Mouse (Mus musculus) heart, embryonic 10.5 days (tissue): Measurements from ENCODE around the gene Tceal6. TPM values are rescaled to one million over a fixed set of nuclear protein-coding genes. Genes with fewer than 3 reads are reported as not detected.
"Not testable (repeated sequence)": the region's sequence is repeated elsewhere in the genome, so short reads cannot be mapped to it uniquely, and the experiment has no call there.

ENCODE experiments used
- DNase-seq: peaks from one replicate; pipeline ENCODE4 v3.0.0-alpha.2; 2017; ENCODE audit warnings: low spot score
- H3K27ac ChIP-seq: fragments of 300-500 bp; sonication (generic); 2 replicates; pipeline ENCODE4 v1.5.1; 2016; ENCODE audit warnings: mild to moderate bottlenecking
- H3K27me3 ChIP-seq: fragments of 300-500 bp; sonication (generic); 2 replicates; pipeline ENCODE4 v1.6.1; 2016; ENCODE audit warnings: mild to moderate bottlenecking; ENCODE audit not compliant: poor library complexity, insufficient read depth, severe bottlenecking
- H3K36me3 ChIP-seq: fragments of 300-500 bp; sonication (generic); 2 replicates; pipeline ENCODE4 v1.6.1; 2016; ENCODE audit warnings: mild to moderate bottlenecking, moderate library complexity
- H3K4me1 ChIP-seq: fragments of 300-500 bp; sonication (generic); 2 replicates; pipeline ENCODE4 v1.6.1; 2016; ENCODE audit warnings: mild to moderate bottlenecking
- H3K4me3 ChIP-seq: fragments of 300-500 bp; sonication (generic); 2 replicates; pipeline ENCODE4 v1.5.1; 2016; ENCODE audit warnings: mild to moderate bottlenecking, moderate library complexity
- H3K9me3 ChIP-seq: fragments of 300-500 bp; sonication (generic); 2 replicates; pipeline ENCODE4 v1.6.1; 2016; ENCODE audit warnings: mild to moderate bottlenecking, moderate library complexity
- WGBS: fragments of 180-500 bp; shearing (Covaris S2); methylation state at CpG from one replicate; pipeline ENCODE4 v1.1.7; 2016; 5-methylcytosine and 5-hydroxymethylcytosine counted together
- polyA plus RNA-seq: library from polyadenylated mRNA; unstranded; fragments of >200 nt; fragmentation: Nextera tagmentation; extraction: Ambion mirVana; gene quantifications from 2 replicates; pipeline ENCODE4 v1.2.1, GENCODE M21; 2016

Tceal6 gene
- polyA plus RNA-seq, result 2.2 and 2.3 TPM in 2 replicates

- WGBS, result 34% methylated on average over 12 of the region's 13 CpGs
- no peaks in the 10 kb centered on the region for H3K9me3 ChIP-seq
- no peaks in the 10 kb centered on the region for H3K4me1 ChIP-seq
- no peak within 1 kb of the TSS for H3K27ac ChIP-seq
- DNase-seq, result no peak
- H3K27me3 ChIP-seq, result peaks cover 12% of the 10 kb centered on the region; the same call in 1 of the 2 replicates
- no peaks in the 10 kb centered on the region for H3K36me3 ChIP-seq
- H3K4me3 ChIP-seq, result peak within 1 kb of the TSS; percentile 51
Observed at GRCm38 (mm10) chrX:135210436-135211221, at the start of gene Tceal6. TSS of gene Tceal6 (minus strand) at chrX:135210687.

GRCm38 (mm10) chrX:135209773-135210435 is 583 bp downstream of the Tceal6 start:
- H3K4me1 ChIP-seq, H3K36me3 ChIP-seq, H3K9me3 ChIP-seq, H3K27ac ChIP-seq, DNase-seq: not testable (repeated sequence)
- WGBS, result 18% methylated on average over 21 of the region's 21 CpGs
- Histone ChIP-seq H3K27me3 (peaks cover 12% of the 10 kb centered on the region; the same call in 1 of the 2 replicates), H3K4me3 (peak overlapping the region; percentile 51)

DNA sequence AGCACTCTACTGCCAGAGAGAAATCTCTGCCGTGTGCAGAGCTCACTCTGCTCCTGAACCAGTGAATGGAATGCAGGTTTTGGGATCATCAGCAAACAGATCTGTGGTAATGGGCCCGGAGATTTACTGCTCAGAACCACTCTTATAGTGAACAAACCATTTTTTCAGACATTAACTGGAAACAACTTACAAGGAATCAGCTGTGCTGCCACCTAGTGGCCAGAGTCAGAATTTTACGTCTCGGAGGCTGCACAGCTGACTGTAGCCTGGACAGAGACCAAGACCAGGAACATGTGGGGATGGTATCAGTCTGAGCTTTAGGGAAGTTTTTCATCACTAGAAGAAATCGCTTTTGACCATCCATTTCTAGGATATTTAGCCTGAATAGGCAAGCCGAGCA is 20.6 kb downstream of the Tceal6 start:
- no CpG with 5 or more reads among the region's 6 CpGs for WGBS

DNA sequence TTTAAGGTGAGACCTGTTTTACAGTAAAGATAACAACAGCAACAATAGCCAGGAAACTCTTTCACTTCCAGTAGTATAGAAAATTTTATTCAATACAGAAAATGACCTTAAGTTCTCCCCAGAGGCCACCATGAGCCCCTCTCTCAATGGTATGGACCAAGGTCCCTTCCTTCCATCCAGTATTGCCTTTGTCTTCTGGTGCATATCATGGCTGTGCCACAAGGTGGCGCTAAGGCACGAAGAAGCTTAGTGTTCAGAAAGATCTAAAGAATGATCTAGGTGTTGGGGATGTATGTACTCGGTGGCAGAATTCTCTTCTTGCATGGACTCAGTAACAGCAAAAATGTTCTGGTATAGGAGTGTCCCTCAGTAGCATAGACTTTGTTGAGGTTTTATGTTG is 21.8 kb downstream of the Tceal6 start:
- DNase-seq, H3K27ac ChIP-seq, H3K36me3 ChIP-seq, H3K27me3 ChIP-seq, H3K4me1 ChIP-seq, H3K4me3 ChIP-seq, H3K9me3 ChIP-seq: not testable (repeated sequence)
- WGBS, result no CpG with 5 or more reads among the region's 3 CpGs

More for the DNA sequence above, 20.6 kb downstream of the Tceal6 start:
- not testable (repeated sequence) for DNase-seq, H3K4me1 ChIP-seq, H3K4me3 ChIP-seq, H3K9me3 ChIP-seq, H3K36me3 ChIP-seq, H3K27me3 ChIP-seq, H3K27ac ChIP-seq

DNA sequence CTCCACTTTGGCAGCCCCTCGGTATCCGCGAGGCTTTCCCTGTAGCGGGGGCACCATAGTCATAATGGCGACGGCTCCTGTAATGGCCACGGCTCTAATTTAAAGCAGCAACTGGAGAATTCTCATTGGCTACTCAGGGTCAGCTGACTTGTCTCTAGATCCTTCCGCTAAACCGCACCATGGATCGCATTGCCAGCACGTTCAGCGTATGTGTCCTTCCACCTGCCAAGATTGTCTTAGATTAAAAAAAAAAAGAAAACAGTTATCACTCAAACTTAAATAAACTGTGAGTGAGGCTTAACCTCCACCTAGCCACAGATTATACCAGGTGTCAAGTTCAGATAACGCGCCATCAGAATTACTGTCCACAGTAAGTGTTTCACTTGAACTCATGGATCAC is 33.0 kb downstream of the Tceal6 start, which contains the start of gene Gm15023:
Gene Gm15023, minus strand, starts transcription at position 101 of the 400 bp plus-strand sequence.
- not testable (repeated sequence) for H3K27ac ChIP-seq, H3K4me1 ChIP-seq, H3K36me3 ChIP-seq, H3K4me3 ChIP-seq, DNase-seq, H3K27me3 ChIP-seq, H3K9me3 ChIP-seq
- WGBS, result 99% methylated on average over 7 of the region's 14 CpGs

Other genes starting within 250 kb of the Tceal6 start
- gene Nxf2, start 245.9 kb downstream of the Tceal6 start, polyA plus RNA-seq, result 0.44 and 0.59 TPM in 2 replicates
- gene Zmat1, start 201.5 kb downstream of the Tceal6 start, polyA plus RNA-seq, result 6.8 and 7.8 TPM in 2 replicates
- gene Gm15023, start 33.1 kb downstream of the Tceal6 start, polyA plus RNA-seq, result not detected in 2 replicates
- not detected in 2 replicates for gene Pramel3, start 91.6 kb upstream of the Tceal6 start, polyA plus RNA-seq
- not detected in 2 replicates for gene Gm5128, start 162.6 kb upstream of the Tceal6 start, polyA plus RNA-seq
- not detected in 2 replicates for gene Gm7903, start 223.1 kb upstream of the Tceal6 start, polyA plus RNA-seq